Mouse (Mus musculus) bone marrow, adult 2 months (tissue): ENCODE measurements around the gene Gm12394.

Experiments used
- CTCF ChIP-seq: fragments of 200-500 bp; IDR thresholded peaks from 2 replicates; pipeline ENCODE4 v1.5.1; 2011; ENCODE audit warnings: low read length, control low read depth; ENCODE audit not compliant: control insufficient read depth, insufficient read depth
- POLR2A ChIP-seq: fragments of 200-500 bp; IDR thresholded peaks from 2 replicates; pipeline ENCODE4 v1.6.1; 2011; ENCODE audit warnings: low read depth, mild to moderate bottlenecking, control low read depth, low read length, borderline replicate concordance; ENCODE audit not compliant: control insufficient read depth

- no peak for TF ChIP-seq CTCF
- TF ChIP-seq POLR2A, result no peak
These were observed 24.0 kb upstream of the Gm12394 start for GRCm38 (mm10) chr4:42880677-42880948.
